Mouse (Mus musculus) G1E (cell line): Measurements from ENCODE around the gene Unc13d. TPM values are rescaled to one million over a fixed set of nuclear protein-coding genes. Genes with fewer than 3 reads are reported as not detected.

Source experiments
- ATAC-seq: 2 replicates; pipeline ENCODE4 v1.8.0; 2016; ENCODE audit warnings: mild to moderate bottlenecking; ENCODE audit not compliant: insufficient number of reproducible peaks, poor library complexity, low FRiP score, severe bottlenecking; ENCODE audit errors: extremely low read depth
- DNase-seq: peaks from one replicate; pipeline ENCODE4 v3.0.0; 2012; ENCODE audit warnings: low spot score
- H3K27me3 ChIP-seq: 2 replicates; pipeline ENCODE4 v1.6.1; 2012; ENCODE audit warnings: mild to moderate bottlenecking, low read length, inconsistent platforms; ENCODE audit not compliant: insufficient read depth
- H3K36me3 ChIP-seq: replicated peaks from 2 replicates; pipeline ENCODE3; 2012; ENCODE audit warnings: mild to moderate bottlenecking, inconsistent platforms
- H3K4me1 ChIP-seq: 2 replicates; pipeline ENCODE4 v1.6.1; 2012; ENCODE audit warnings: low read depth, low read length, inconsistent platforms, mixed read lengths; ENCODE audit not compliant: insufficient read depth
- H3K4me3 ChIP-seq: 2 replicates; pipeline ENCODE4 v1.5.1; 2012; ENCODE audit warnings: low read depth, mild to moderate bottlenecking, inconsistent platforms, low read length, moderate library complexity, mixed read lengths
- H3K9me3 ChIP-seq: replicated peaks from 2 replicates; pipeline ENCODE4 v1.6.1; 2012; ENCODE audit warnings: inconsistent platforms
- CTCF ChIP-seq: IDR thresholded peaks from 2 replicates; pipeline ENCODE4 v1.5.1; 2012; ENCODE audit warnings: low read depth, low read length, inconsistent platforms, mixed read lengths
- GATA1 ChIP-seq: IDR thresholded peaks from 2 replicates; pipeline ENCODE4 v1.6.1; 2012; ENCODE audit warnings: borderline replicate concordance, low read length, inconsistent platforms, mixed read lengths
- GATA2 ChIP-seq: IDR thresholded peaks from 2 replicates; pipeline ENCODE4 v1.6.1; 2012; ENCODE audit warnings: low read depth, low read length, inconsistent platforms, borderline replicate concordance
- POLR2AphosphoS5 ChIP-seq: IDR thresholded peaks from 2 replicates; pipeline ENCODE4 v1.6.1; 2012; ENCODE audit warnings: low read depth, low read length, inconsistent platforms; ENCODE audit not compliant: insufficient replicate concordance
- TAL1 ChIP-seq: conservative IDR thresholded peaks from 2 replicates; pipeline ENCODE4 v1.6.1; 2012; ENCODE audit warnings: low read depth, low read length, inconsistent platforms, mixed read lengths
- polyA plus RNA-seq: library from polyadenylated mRNA; stranded (reverse); fragments of >175 nt; gene quantifications from 2 replicates; pipeline ENCODE4 v1.2.3, GENCODE M21; 2012
- total RNA-seq, 2 experiments: library from RNA; stranded (forward) in 1 of 2; stranded (reverse) in 1 of 2; fragments of 200-1000 nt in 1 of 2; fragments of >200 nt in 1 of 2; fragmentation: Nextera tagmentation in 1 of 2; gene quantifications; 2 replicates each; pipeline ENCODE4 v1.2.3; 2014 to 2017

Gene Unc13d
- total and polyA plus RNA-seq, 3 experiments = 26.1 to 126 (median 63.5) TPM

DNA sequence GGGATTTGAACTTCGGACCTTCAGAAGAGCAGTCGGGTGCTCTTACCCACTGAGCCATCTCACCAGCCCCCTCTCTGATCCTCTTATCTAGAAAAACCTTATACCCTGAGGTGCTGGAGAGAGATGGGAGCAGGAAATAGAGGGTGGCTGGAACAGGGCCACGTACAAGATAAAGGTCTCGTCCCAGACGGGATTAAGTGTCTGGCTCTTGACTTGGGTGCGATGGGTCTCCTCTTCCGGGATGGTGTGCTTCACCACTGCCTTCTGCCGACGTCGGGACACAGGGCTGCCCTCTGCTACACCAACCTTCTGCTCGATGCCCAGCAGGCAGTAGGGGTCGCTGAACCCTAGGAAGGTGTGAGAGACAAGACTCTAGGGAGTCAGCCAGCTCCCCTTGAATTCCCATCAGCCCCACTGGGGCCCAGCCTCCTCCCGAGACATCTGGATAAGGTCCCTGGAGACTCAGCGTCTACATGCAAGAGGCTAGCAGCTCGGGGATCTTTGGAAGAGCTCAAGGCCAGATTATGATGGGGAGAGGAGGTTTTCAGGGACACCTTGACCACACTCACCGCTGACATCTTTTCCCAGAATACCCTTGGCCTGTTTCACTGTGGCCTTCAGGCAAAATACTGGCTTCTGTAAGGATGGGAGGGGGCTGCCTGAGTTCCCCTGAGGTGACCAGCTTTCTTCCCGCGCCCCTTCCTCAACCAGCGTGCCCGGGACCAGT lies 2.1 kb downstream of the Unc13d start:
- no peak for TF ChIP-seq GATA2
- TF ChIP-seq TAL1 = no peak; the same call in 1 of the 2 replicates
- TF ChIP-seq CTCF = no peak
- TF ChIP-seq POLR2AphosphoS5 = no peak
- no peak for TF ChIP-seq GATA1
- Histone ChIP-seq H3K9me3 (no peaks in the 10 kb centered on the region), H3K27me3 (no peaks in the 10 kb centered on the region), H3K36me3 (peaks cover 78% of the 10 kb centered on the region), H3K4me3 (peak overlapping the region; percentile 78), H3K4me1 (peaks cover 75% of the 10 kb centered on the region)
- ATAC-seq (peak; percentile 43), DNase-seq (peak; percentile 60)

DNA sequence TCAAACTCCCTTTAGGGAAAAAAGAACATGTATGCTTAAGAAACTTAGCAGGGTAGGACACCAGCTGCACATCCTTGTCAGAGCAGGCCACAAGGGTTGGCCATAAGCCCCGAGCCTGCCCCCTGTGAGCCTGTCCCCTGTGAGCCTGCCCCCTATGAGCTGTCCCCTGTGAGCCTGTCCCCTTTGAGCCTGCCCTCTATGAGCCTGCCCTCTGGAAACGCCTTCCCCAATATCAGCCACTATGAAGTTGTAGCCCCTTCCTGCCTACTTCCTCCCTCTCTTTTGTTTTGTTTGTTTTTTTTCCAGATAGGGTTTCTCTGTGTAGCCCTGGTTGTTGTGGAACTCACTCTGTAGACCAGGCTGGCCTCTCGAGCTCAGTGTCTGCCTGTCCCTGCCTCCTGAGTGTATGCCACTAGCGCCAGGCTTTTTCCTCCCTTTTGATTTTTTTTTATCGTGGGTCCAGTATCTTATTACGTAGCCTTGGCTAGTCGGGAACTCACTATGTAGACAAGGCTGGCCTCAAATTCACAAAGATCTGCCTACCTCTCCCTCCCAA lies 3.2 kb downstream of the Unc13d start:
- Histone ChIP-seq H3K9me3 (no peaks in the 10 kb centered on the region), H3K4me1 (peaks cover 66% of the 10 kb centered on the region), H3K27me3 (no peaks in the 10 kb centered on the region), H3K4me3 (no peak overlapping the region), H3K36me3 (peaks cover 78% of the 10 kb centered on the region)
- DNase-seq (no peak), ATAC-seq (no peak)
- no peak for TF ChIP-seq TAL1
- no peak for TF ChIP-seq POLR2AphosphoS5
- no peak for TF ChIP-seq CTCF
- TF ChIP-seq GATA1 = no peak
- TF ChIP-seq GATA2 = no peak

DNA sequence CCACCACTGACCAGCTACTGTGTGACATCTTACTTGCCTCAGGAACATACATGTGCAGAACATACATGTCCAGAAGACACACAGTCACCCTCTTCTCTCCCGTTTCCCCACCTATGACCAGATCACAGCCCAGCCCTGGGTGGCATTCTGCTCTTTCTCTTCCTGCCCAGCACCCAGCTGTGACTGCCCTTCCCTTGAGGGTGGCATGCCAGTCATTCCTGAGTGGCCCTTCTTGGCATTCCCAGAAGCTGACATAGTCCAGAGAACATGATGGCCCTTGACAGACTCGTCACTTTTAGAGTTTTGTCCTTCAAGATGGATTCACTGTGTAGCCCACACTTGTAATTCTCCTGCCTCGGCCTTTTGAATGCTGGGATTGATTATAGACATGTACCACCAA lies 5.2 kb downstream of the Unc13d start:
- ATAC-seq (no peak), DNase-seq (no peak)
- Histone ChIP-seq H3K4me1 (peaks cover 57% of the 10 kb centered on the region), H3K27me3 (no peaks in the 10 kb centered on the region), H3K36me3 (peaks cover 83% of the 10 kb centered on the region), H3K9me3 (no peaks in the 10 kb centered on the region), H3K4me3 (no peak overlapping the region)
- TF ChIP-seq CTCF (no peak), GATA2 (no peak), TAL1 (no peak), GATA1 (no peak), POLR2AphosphoS5 (no peak)

DNA sequence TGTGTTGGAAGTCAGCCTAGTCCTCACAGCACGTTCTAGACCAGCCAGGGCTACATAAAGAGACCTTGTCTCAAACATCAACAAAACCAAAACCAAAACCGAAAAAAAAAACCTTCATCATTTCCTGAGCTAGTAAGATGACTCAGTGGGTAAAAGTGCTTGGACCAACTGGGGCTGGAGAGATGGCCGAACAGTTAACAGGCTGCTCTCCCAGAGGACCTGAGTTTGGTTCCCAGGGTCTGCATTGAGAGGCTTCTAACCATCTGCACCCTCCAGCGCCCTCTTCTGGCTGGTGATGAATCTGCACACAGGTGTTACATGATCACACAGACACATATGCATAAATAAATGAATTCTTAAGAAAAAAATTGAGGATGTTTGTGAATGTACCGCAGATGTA lies 6.3 kb downstream of the Unc13d start:
- ATAC-seq (no peak), DNase-seq (no peak)
- Histone ChIP-seq H3K4me1 (peaks cover 48% of the 10 kb centered on the region), H3K9me3 (no peaks in the 10 kb centered on the region), H3K36me3 (peaks cover 93% of the 10 kb centered on the region), H3K4me3 (no peak overlapping the region), H3K27me3 (no peaks in the 10 kb centered on the region)
- TF ChIP-seq CTCF (0 out of 2 replicates have a peak, but pooled peaks have one; percentile 21), GATA2 (no peak)

DNA sequence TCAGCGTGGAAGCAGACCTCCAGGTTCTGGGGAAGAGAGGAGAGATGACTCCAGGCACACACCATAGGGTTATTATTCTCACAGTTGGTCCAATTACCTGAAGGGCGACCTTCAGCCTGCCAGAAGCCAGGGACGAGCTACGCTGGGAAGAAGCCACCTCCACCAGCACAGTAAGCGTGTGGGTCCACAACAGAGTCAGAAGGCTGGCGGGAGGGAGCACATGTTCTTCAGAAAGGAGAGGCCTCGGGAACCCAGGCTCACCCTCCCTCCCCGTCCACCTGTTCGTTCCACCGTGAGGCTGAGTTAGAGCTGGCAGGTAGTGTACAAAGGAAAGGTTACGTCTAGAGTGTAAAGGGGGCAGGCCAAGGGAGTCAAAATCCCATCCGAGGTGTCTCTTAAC lies 12.4 kb downstream of the Unc13d start:
- H3K36me3 ChIP-seq = peaks cover 100% of the 10 kb centered on the region
- no peak overlapping the region for H3K4me3 ChIP-seq
- peaks cover 35% of the 10 kb centered on the region for H3K4me1 ChIP-seq
- no peaks in the 10 kb centered on the region for H3K27me3 ChIP-seq
- TF ChIP-seq TAL1 (no peak), GATA2 (no peak), CTCF (no peak), POLR2AphosphoS5 (no peak), GATA1 (no peak)
- ATAC-seq (no peak), DNase-seq (no peak)
- H3K9me3 ChIP-seq = no peaks in the 10 kb centered on the region

DNA sequence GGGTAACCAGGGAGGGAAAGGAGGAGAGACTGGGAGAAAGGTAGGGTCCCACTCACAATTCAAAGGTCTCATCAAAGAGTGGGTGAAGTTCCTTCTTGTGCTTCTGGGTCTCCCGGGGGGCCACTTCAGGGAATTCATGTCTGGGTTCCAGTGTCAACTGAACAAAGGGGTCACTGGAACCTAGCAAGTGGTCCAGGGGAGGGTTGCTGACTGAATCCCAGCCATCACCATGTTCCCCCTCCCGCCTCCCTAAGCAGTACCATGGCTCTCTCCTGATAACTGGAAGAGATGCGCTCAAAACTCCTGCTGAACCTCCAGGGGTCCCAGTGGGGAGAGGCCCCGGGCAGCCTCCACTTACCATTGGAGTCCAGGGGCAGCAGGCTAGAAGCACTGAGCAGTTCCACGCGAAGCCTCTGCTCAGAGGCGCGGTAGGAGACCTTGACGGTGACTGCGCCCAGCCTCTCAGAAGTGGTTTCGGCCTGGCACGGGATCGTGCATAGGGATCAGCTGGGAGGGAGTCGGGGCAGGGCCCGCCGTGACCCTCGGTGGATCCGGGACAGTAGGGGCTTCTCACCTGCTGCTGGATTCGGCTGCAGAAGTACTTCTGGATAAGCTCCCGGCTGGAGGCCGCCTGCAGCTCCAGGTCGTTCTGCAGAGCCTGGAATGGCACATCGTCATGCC lies 13.4 kb downstream of the Unc13d start:
- H3K36me3 ChIP-seq = peaks cover 100% of the 10 kb centered on the region
- no peak overlapping the region for H3K4me3 ChIP-seq
- H3K4me1 ChIP-seq = peaks cover 36% of the 10 kb centered on the region
- DNase-seq = no peak
- H3K9me3 ChIP-seq = no peaks in the 10 kb centered on the region
- TF ChIP-seq POLR2AphosphoS5 (no peak), TAL1 (no peak), GATA1 (no peak), CTCF (no peak), GATA2 (no peak)
- no peak for ATAC-seq
- no peaks in the 10 kb centered on the region for H3K27me3 ChIP-seq
